16 mouse cellular contexts compared by ENCODE assay signal in the genomic region with DNA sequence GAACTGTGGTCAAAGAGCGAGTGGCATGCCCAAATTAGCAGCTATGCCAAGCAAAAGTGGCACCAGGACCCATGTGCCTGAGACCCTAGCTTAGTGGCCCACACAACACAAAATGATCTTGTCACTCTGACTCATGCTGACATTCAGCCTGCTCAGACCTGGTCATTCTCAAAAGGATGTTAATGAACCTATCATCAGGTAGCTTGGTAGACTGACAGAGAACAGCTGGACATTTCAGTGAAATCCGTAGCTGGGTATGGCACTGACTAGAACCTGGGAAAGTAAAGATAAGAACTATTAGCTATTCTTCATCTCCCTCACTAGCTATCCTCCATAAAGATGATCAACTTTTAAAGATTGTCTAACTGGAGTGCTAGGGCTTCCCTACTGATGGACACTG.
"Had no signal": no experiment of that assay in that cellular context is flagged by ENCODE, and none has a peak within 500 bp of the region (broad histone marks: within the 10 kb centered on the region; RNA-seq: fewer than 3 reads in every experiment).

No protein-coding gene starts in this region.

- H3K9me3 ChIP-seq: neural tube, embryonic 13.5 days; neural tube, embryonic 15.5 days; stomach, embryonic 15.5 days had no signal

- H3K4me1 ChIP-seq: stomach, embryonic 15.5 days had no signal

- H3K36me3 ChIP-seq: neural tube, embryonic 13.5 days; neural tube, embryonic 15.5 days; stomach, embryonic 15.5 days had no signal

- H3K9ac ChIP-seq: neural tube, embryonic 13.5 days; neural tube, embryonic 15.5 days; stomach, embryonic 15.5 days had no signal

- H3K4me3 ChIP-seq: neural tube, embryonic 13.5 days; neural tube, embryonic 15.5 days; stomach, embryonic 15.5 days had no signal

- H3K27me3 ChIP-seq: stomach, embryonic 15.5 days had no signal

- H3K4me2 ChIP-seq: neural tube, embryonic 13.5 days; neural tube, embryonic 15.5 days; stomach, embryonic 15.5 days had no signal

- DNase-seq: retina, postnatal 1 day; right cerebral cortex, adult 18-20 months; right cerebral cortex, postnatal 14 days; right cerebral cortex, postnatal 25 days; right cerebral cortex, postnatal 4 days; spleen, adult 18-20 months; thymus, adult 18-20 months; thymus, adult 2 months; thymus, postnatal 14 days; thymus, postnatal 25 days; thymus, postnatal 36 days; thymus, postnatal 4 days had no signal

- H3K27ac ChIP-seq: neural tube, embryonic 13.5 days; neural tube, embryonic 15.5 days; stomach, embryonic 15.5 days; stomach, postnatal 0 days had no signal
